ENCODE assay signal across 23 mouse cellular contexts in genomic region chr5:77404941-77405340, GRCm38 (mm10). TPM values are rescaled to one million over a fixed set of nuclear protein-coding genes. Genes with fewer than 3 reads are reported as not detected.
DNase-seq lines count a peak whose midpoint lies in the region; ATAC-seq and TF ChIP-seq lines count a peak whose summit lies in the region.
"Had no signal": no experiment of that assay in that cellular context is flagged by ENCODE, and none has a peak within 500 bp of the region (broad histone marks: within the 10 kb centered on the region; RNA-seq: fewer than 3 reads in every experiment).

No protein-coding gene starts in this region.

- peaks cover 2% of the 10 kb centered on the region; the same call in 1 of the 2 replicates for H3K9me3 ChIP-seq in heart, embryonic 11.5 days (replicated peaks; ENCODE audit: control insufficient read depth, low read length)
- H3K9me3 ChIP-seq: heart, embryonic 12.5 days; hindbrain, embryonic 12.5 days; lung, embryonic 15.5 days; megakaryocyte, embryonic 14.5 days; neural tube, embryonic 12.5 days had no signal

- H3K4me1 ChIP-seq in heart, embryonic 11.5 days (ENCODE audit: control insufficient read depth, insufficient read depth, low read length) = 0 out of 2 replicates have a peak, but pooled peaks cover 5% of the 10 kb centered on the region
- peaks cover 7% of the 10 kb centered on the region; the same call in 1 of the 2 replicates for H3K4me1 ChIP-seq in spleen, adult 2 months (ENCODE audit: control insufficient read depth, insufficient read depth, insufficient read length)

- DNase-seq in heart, adult 11 months = peak; percentile 90
- DNase-seq in kidney, adult 9 months = peak; percentile 23
- DNase-seq in kidney, postnatal 10 days = no peak
- no peak for DNase-seq in spleen, adult 2 months (ENCODE audit: low read depth in 1 of 2, low spot score in 2 of 2)
- no peak for DNase-seq in spleen, postnatal 36 days (ENCODE audit: low spot score in 2 of 2)
- DNase-seq in cerebellum, postnatal 10 days = no peak
- DNase-seq: adrenal gland, postnatal 25 days; cerebellum, adult 11 months; cerebellum, adult 9-11 months; forebrain, postnatal 0 days; heart, postnatal 14 days; lung, postnatal 36 days; midbrain, embryonic 14.5 days; right cerebral cortex, postnatal 25 days had no signal

- no peak overlapping the region for H3K27ac ChIP-seq in heart, embryonic 11.5 days (ENCODE audit: low read depth, low read length)
- H3K27ac ChIP-seq in spleen, adult 2 months (ENCODE audit: insufficient read depth, low read length) = peak overlapping the region; percentile 53
- H3K27ac ChIP-seq: hindbrain, embryonic 12.5 days; left cerebral cortex, adult 2 months; liver, embryonic 14.5 days; lung, embryonic 15.5 days; neural tube, embryonic 12.5 days had no signal

- no peak overlapping the region for H3K9ac ChIP-seq in heart, embryonic 11.5 days (ENCODE audit: low read depth, low read length)
- H3K9ac ChIP-seq: forebrain, postnatal 0 days; heart, embryonic 12.5 days; hindbrain, embryonic 12.5 days; liver, embryonic 14.5 days; lung, embryonic 15.5 days; neural tube, embryonic 12.5 days had no signal

- no peak for TF ChIP-seq POLR2A in spleen, adult 2 months (IDR thresholded peaks at IDR 0.05; ENCODE audit: low read depth, low read length)

- TF ChIP-seq CTCF in spleen, adult 2 months (IDR thresholded peaks at IDR 0.05; ENCODE audit: extremely low read depth, insufficient read depth, insufficient read length, insufficient replicate concordance) = no peak

- H3K4me2 ChIP-seq in heart, embryonic 11.5 days = no peak overlapping the region
- H3K4me2 ChIP-seq: heart, embryonic 12.5 days; hindbrain, embryonic 12.5 days; lung, embryonic 15.5 days; neural tube, embryonic 12.5 days had no signal

- no peak overlapping the region for H3K4me3 ChIP-seq in heart, embryonic 11.5 days (ENCODE audit: low read depth, low read length)
- H3K4me3 ChIP-seq in spleen, adult 2 months (ENCODE audit: extremely low read depth, insufficient read depth, insufficient read length) = peak overlapping the region; percentile 24; the same call in 1 of the 2 replicates
- H3K4me3 ChIP-seq: heart, embryonic 12.5 days; hindbrain, embryonic 12.5 days; left cerebral cortex, adult 2 months; lung, embryonic 15.5 days; megakaryocyte, embryonic 14.5 days; neural tube, embryonic 12.5 days had no signal

- peaks cover 12% of the 10 kb centered on the region for H3K27me3 ChIP-seq in heart, embryonic 11.5 days (ENCODE audit: control insufficient read depth, insufficient read depth, low read length)
- H3K27me3 ChIP-seq in spleen, adult 2 months (ENCODE audit: control insufficient read depth, insufficient read depth, low read length) = peaks cover 8% of the 10 kb centered on the region
- H3K27me3 ChIP-seq: lung, embryonic 15.5 days had no signal

- WGBS in heart, embryonic 11.5 days (ENCODE audit: insufficient replicate concordance) = 72% methylated on average over 10 of the region's 10 CpGs
- 78% methylated on average over 10 of the region's 10 CpGs for WGBS in spleen, adult 2 months

- H3K36me3 ChIP-seq in heart, embryonic 11.5 days (ENCODE audit: control insufficient read depth, insufficient read depth, low read length) = no peaks in the 10 kb centered on the region
- H3K36me3 ChIP-seq in spleen, adult 2 months (ENCODE audit: control insufficient read depth, insufficient read depth, low read length) = no peaks in the 10 kb centered on the region
- H3K36me3 ChIP-seq: heart, embryonic 12.5 days; hindbrain, embryonic 12.5 days; lung, embryonic 15.5 days; neural tube, embryonic 12.5 days had no signal

- ATAC-seq in heart, embryonic 11.5 days (replicated peaks; ENCODE audit: insufficient number of reproducible peaks, low FRiP score, low TSS enrichment) = no peak
- ATAC-seq in CD4-positive, CD25-positive, alpha-beta regulatory T cell, adult 4 months = no peak
- ATAC-seq: forebrain, postnatal 0 days had no signal

RNA-seq across cellular contexts. Expression of gene Igfbp7, which starts 2.9 kb away (rescaled TPM):
- 35.3 and 38.1 TPM in 2 replicates for polyA plus RNA-seq in heart, embryonic 11.5 days (2014; fragmentation: Nextera tagmentation; extraction: Ambion mirVana)
- polyA plus RNA-seq in spleen, adult 2 months (2012; rRNA removed) = 2,807 and 6,735 TPM in 2 replicates
- under 1 TPM in 1 of 2 experiments, not detected in 1; 0.31 TPM for polyA plus RNA-seq in CD4-positive, CD25-positive, alpha-beta regulatory T cell, adult 4 months (2017; shearing (Covaris generic))

Comparison
In these comparisons a context has a peak if more than half of its experiments do, and no peak if none do; other contexts are left out.
1. DNase-seq: peak in heart, adult 11 months (single experiment) and kidney, adult 9 months (single experiment); none in kidney, postnatal 10 days (single experiment), spleen, adult 2 months (0 of 2), spleen, postnatal 36 days (0 of 2) and cerebellum, postnatal 10 days (0 of 2).
2. RNA of gene Igfbp7, which starts 2.9 kb away (polyA plus RNA-seq): 2,807 to 6,735 TPM in spleen, adult 2 months; 35.3 to 38.1 TPM in heart, embryonic 11.5 days and 0.31 TPM in CD4-positive, CD25-positive, alpha-beta regulatory T cell, adult 4 months; every median in the first group is over 10 times any median in the second.